Mouse (Mus musculus): ENCODE data around the gene Ttc17. TPM values are rescaled to one million over a fixed set of nuclear protein-coding genes. Genes with fewer than 3 reads are reported as not detected.

Gene Ttc17
- polyA plus RNA-seq, 1 experiment from 2014 or later: 20.0 TPM

DNA sequence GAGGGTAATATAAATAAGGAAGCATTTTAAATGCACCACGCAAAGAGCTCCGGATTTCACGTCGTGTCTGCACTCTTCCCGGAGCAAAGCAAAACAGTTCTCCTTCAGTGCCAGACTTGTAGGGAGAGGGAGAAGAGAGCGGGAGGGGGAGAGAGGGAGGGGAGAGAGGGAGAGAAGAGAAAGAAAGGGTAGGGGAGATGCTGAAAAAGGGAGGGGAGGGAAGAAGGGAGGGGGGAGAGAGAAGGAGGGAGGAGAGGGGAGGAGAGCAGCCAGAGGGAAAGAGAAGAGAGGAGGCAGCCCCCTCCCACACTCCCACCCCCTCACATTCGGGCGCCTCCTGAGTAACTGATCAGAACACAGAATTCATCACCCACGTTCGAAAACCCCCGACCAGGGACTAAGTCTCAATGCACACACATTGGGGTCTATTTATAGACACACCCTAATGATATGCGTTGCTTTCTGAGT is 141.8 kb downstream of the Ttc17 start:
- Histone ChIP-seq H3K4me1 (peaks cover 32% of the 10 kb centered on the region), H3K27me3 (peaks cover 69% of the 10 kb centered on the region), H3K4me2 (replicated peaks) (peak overlapping the region; percentile 70), H3K4me3 (peak overlapping the region; percentile 38), H3K9ac (no peak overlapping the region; the same call in 1 of the 2 replicates), H3K36me3 (no peaks in the 10 kb centered on the region), H3K9me3 (no peaks in the 10 kb centered on the region), H3K27ac (no peak overlapping the region)
- ATAC-seq (ENCODE audit: low FRiP score, low read depth): no peak; the same call in 1 of the 2 replicates
- WGBS: under 1% methylated on average over 12 of the region's 12 CpGs

GRCm38 (mm10) chr2:94264006-94264405 is 142.5 kb downstream of the Ttc17 start:
- peak overlapping the region; percentile 38 for H3K4me3 ChIP-seq
- H3K4me2 ChIP-seq (replicated peaks): peak overlapping the region; percentile 70
- H3K4me1 ChIP-seq: peaks cover 32% of the 10 kb centered on the region
- no peaks in the 10 kb centered on the region for H3K9me3 ChIP-seq
- H3K9ac ChIP-seq: no peak overlapping the region
- H3K27me3 ChIP-seq: peaks cover 69% of the 10 kb centered on the region
- H3K27ac ChIP-seq: no peak overlapping the region
- WGBS: 2% methylated on average over 2 of the region's 2 CpGs
- no peak for ATAC-seq (ENCODE audit: low FRiP score, low read depth)
- no peaks in the 10 kb centered on the region for H3K36me3 ChIP-seq

DNA sequence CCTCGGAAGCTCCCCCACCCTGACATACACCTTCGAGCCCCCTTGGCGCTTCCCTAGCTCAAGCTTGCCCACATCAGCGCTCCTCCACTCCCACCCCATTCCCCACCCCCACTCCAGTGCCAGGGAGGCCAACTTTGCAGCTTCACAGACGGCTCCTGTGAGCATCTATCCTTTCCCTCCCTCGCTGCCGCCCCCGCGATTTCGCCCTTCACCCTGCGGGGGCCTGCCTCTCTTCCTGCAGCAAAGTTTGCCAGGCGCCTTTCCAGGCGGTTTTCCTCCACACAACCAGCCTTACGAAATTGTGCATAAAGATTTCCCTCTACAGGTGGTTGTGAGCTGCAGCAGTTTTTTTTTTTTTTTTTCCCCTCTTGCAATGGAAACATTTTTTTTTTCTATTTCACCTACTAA is 143.0 kb downstream of the Ttc17 start:
- ATAC-seq (ENCODE audit: low FRiP score, low read depth): no peak

GRCm38 (mm10) chr2:94262917-94263529 is 143.5 kb downstream of the Ttc17 start:
- peak overlapping the region; percentile 70 for H3K4me2 ChIP-seq (replicated peaks)
- H3K9ac ChIP-seq: 0 out of 2 replicates have a peak overlapping the region, but pooled peaks have one; percentile 45
- 3% methylated on average over 12 of the region's 13 CpGs for WGBS
- no peaks in the 10 kb centered on the region for H3K9me3 ChIP-seq
- ATAC-seq (ENCODE audit: low FRiP score, low read depth): no peak
- H3K27ac ChIP-seq: no peak overlapping the region
- peak overlapping the region; percentile 38 for H3K4me3 ChIP-seq
- peaks cover 32% of the 10 kb centered on the region for H3K4me1 ChIP-seq
- H3K36me3 ChIP-seq: no peaks in the 10 kb centered on the region
- peaks cover 62% of the 10 kb centered on the region for H3K27me3 ChIP-seq

More for the DNA sequence above, 143.0 kb downstream of the Ttc17 start:
- H3K9me3 ChIP-seq: no peaks in the 10 kb centered on the region
- peaks cover 66% of the 10 kb centered on the region for H3K27me3 ChIP-seq
- no peaks in the 10 kb centered on the region for H3K36me3 ChIP-seq
- 1% methylated on average over 14 of the region's 14 CpGs for WGBS
- peak overlapping the region; percentile 70 for H3K4me2 ChIP-seq (replicated peaks)
- H3K4me1 ChIP-seq: peaks cover 32% of the 10 kb centered on the region
- H3K27ac ChIP-seq: no peak overlapping the region
- H3K9ac ChIP-seq: peak overlapping the region; percentile 45; the same call in 1 of the 2 replicates
- H3K4me3 ChIP-seq: peak overlapping the region; percentile 38

- Histone ChIP-seq H3K27me3 (peaks cover 28% of the 10 kb centered on the region), H3K9ac (no peak overlapping the region), H3K27ac (no peak overlapping the region), H3K4me3 (no peak overlapping the region), H3K4me1 (no peaks in the 10 kb centered on the region), H3K4me2 (replicated peaks) (no peak overlapping the region), H3K9me3 (no peaks in the 10 kb centered on the region), H3K36me3 (no peaks in the 10 kb centered on the region)
- ATAC-seq (ENCODE audit: low FRiP score, low read depth): no peak
- 31% methylated on average over 3 of the region's 3 CpGs for WGBS
Measured at GRCm38 (mm10) chr2:94254102-94254501, 152.4 kb downstream of the Ttc17 start.

MicroRNAs encoded within 50 kb of the gene (microRNA counts, 519-probe panel; counts per million panel counts)
- 1,539 counts per million, percentile 16 among the panel's probes with 10 or more counts for microRNA mmu-miR-670

Small RNA genes lying within 50 kb of the gene (microRNA-seq; reads per million reads assigned to microRNA genes)
- gene Mir670: 2.4 reads per million, percentile 8 among the genes with 10 or more reads in this experiment

Other genes with a start within 250 kb of the Ttc17 start
- 110 and 112 TPM in 2 replicates for gene Hsd17b12, start 248.7 kb downstream of the Ttc17 start, polyA plus RNA-seq (2015; fragmentation: Nextera tagmentation; extraction: Ambion mirVana)
- 155 and 165 TPM in 2 replicates for gene Api5, start 31.4 kb upstream of the Ttc17 start, polyA plus RNA-seq (2015; fragmentation: Nextera tagmentation; extraction: Ambion mirVana)

All from limb, embryonic 13.5 days (tissue).